Mouse (Mus musculus): ENCODE data around the gene Suz12. TPM values are rescaled to one million over a fixed set of nuclear protein-coding genes. Genes with fewer than 3 reads are reported as not detected.

Gene Suz12
- polyA plus RNA-seq, 1 experiment: 23.4 TPM

DNA sequence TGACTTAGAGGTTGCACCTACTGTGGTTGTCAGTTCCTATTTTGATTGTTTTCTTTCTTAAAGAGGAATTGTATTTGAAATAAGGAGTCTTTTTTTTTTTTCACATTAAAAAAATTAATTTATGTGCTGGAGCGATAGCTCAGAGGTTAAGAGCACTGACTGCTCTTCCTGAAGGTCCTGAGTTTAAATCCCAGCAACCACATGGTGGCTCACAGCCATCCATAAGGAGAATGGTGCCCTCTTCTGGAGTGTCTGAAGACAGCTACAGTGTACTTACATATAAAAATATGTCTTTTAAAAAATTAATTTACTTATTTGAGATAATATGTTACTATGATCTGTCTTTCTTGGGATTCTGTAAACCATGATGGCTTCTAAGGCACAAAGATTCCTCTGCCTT, 26.9 kb downstream of the Suz12 start:
- Histone ChIP-seq H3K27ac (ENCODE audit: insufficient read depth, low read length) (no peak overlapping the region), H3K27me3 (ENCODE audit: control insufficient read depth, insufficient read depth, low read length) (no peaks in the 10 kb centered on the region), H3K4me3 (replicated peaks; ENCODE audit: insufficient read depth, low read depth, low read length) (no peak overlapping the region), H3K4me1 (ENCODE audit: control insufficient read depth, insufficient read depth, low read length) (no peaks in the 10 kb centered on the region)
- WGBS: 79% methylated on average over 1 of the region's 1 CpGs
- no peak for DNase-seq
- TF ChIP-seq CTCF (IDR thresholded peaks at IDR 0.05; ENCODE audit: borderline replicate concordance, insufficient read depth, low read depth, low read length): no peak

GRCm38 (mm10) chr11:80021306-80021705, 28.4 kb downstream of the Suz12 start:
- 89% methylated on average over 4 of the region's 4 CpGs for WGBS
- Histone ChIP-seq H3K27ac (ENCODE audit: insufficient read depth, low read length) (no peak overlapping the region), H3K27me3 (ENCODE audit: control insufficient read depth, insufficient read depth, low read length) (no peaks in the 10 kb centered on the region), H3K4me3 (replicated peaks; ENCODE audit: insufficient read depth, low read depth, low read length) (no peak overlapping the region), H3K4me1 (ENCODE audit: control insufficient read depth, insufficient read depth, low read length) (no peaks in the 10 kb centered on the region)
- DNase-seq: no peak
- TF ChIP-seq POLR2A (IDR thresholded peaks at IDR 0.05; ENCODE audit: borderline replicate concordance, insufficient read depth, low read length) (no peak), CTCF (IDR thresholded peaks at IDR 0.05; ENCODE audit: borderline replicate concordance, insufficient read depth, low read depth, low read length) (no peak)

GRCm38 (mm10) chr11:80037495-80037894, 44.6 kb downstream of the Suz12 start:
- DNase-seq: no peak

GRCm38 (mm10) chr11:80042615-80043418, 49.9 kb downstream of the Suz12 start:
- 49% methylated on average over 10 of the region's 10 CpGs for WGBS
- Histone ChIP-seq H3K27ac (ENCODE audit: insufficient read depth, low read length) (no peak overlapping the region), H3K27me3 (ENCODE audit: control insufficient read depth, insufficient read depth, low read length) (no peaks in the 10 kb centered on the region), H3K4me1 (ENCODE audit: control insufficient read depth, insufficient read depth, low read length) (no peaks in the 10 kb centered on the region), H3K4me3 (replicated peaks; ENCODE audit: insufficient read depth, low read depth, low read length) (no peak overlapping the region)
- DNase-seq: peak; percentile 21 to 23
- TF ChIP-seq POLR2A (IDR thresholded peaks at IDR 0.05; ENCODE audit: borderline replicate concordance, insufficient read depth, low read length): no peak
- peak; percentile 52; the same call in 1 of the 2 replicates for TF ChIP-seq CTCF (IDR thresholded peaks at IDR 0.05; ENCODE audit: borderline replicate concordance, insufficient read depth, low read depth, low read length)

More at GRCm38 (mm10) chr11:80037495-80037894, 44.6 kb downstream of the Suz12 start:
- no peaks in the 10 kb centered on the region for H3K4me1 ChIP-seq (ENCODE audit: control insufficient read depth, insufficient read depth, low read length)
- TF ChIP-seq POLR2A (IDR thresholded peaks at IDR 0.05; ENCODE audit: borderline replicate concordance, insufficient read depth, low read length) (no peak), CTCF (IDR thresholded peaks at IDR 0.05; ENCODE audit: borderline replicate concordance, insufficient read depth, low read depth, low read length) (no peak)
- no peak overlapping the region for H3K27ac ChIP-seq (ENCODE audit: insufficient read depth, low read length)
- H3K4me3 ChIP-seq (replicated peaks; ENCODE audit: insufficient read depth, low read depth, low read length): no peak overlapping the region
- 76% methylated on average over 8 of the region's 8 CpGs for WGBS
- H3K27me3 ChIP-seq (ENCODE audit: control insufficient read depth, insufficient read depth, low read length): no peaks in the 10 kb centered on the region

GRCm38 (mm10) chr11:80043419-80043817, 50.5 kb downstream of the Suz12 start:
- TF ChIP-seq CTCF (IDR thresholded peaks at IDR 0.05; ENCODE audit: borderline replicate concordance, insufficient read depth, low read depth, low read length) (no peak), POLR2A (IDR thresholded peaks at IDR 0.05; ENCODE audit: borderline replicate concordance, insufficient read depth, low read length) (no peak)
- H3K4me1 ChIP-seq (ENCODE audit: control insufficient read depth, insufficient read depth, low read length): no peaks in the 10 kb centered on the region
- no peaks in the 10 kb centered on the region for H3K27me3 ChIP-seq (ENCODE audit: control insufficient read depth, insufficient read depth, low read length)
- no peak overlapping the region for H3K27ac ChIP-seq (ENCODE audit: insufficient read depth, low read length)
- no peak overlapping the region for H3K4me3 ChIP-seq (replicated peaks; ENCODE audit: insufficient read depth, low read depth, low read length)
- 88% methylated on average over 8 of the region's 8 CpGs for WGBS
- DNase-seq: no peak

DNA sequence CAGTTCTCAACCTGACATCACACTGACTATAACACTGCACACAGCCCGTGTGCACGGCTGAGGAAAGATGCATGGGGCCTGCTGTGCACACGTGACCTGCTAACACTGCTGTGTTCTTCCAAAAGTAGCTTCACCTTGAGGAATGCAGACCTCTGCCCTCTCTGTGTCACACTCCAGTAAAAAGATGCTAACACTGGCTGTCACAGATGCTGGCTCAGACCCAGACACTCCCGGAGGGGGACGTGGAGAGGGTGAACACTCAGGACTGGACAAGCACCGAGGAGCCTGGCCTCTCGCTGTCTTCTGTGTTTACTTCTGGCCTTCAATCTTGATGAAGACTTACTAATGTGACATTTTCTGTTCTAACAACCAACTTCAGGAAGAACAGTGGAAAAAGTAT, 54.0 kb downstream of the Suz12 start:
- no peaks in the 10 kb centered on the region for H3K27me3 ChIP-seq (ENCODE audit: control insufficient read depth, insufficient read depth, low read length)
- no peaks in the 10 kb centered on the region for H3K4me1 ChIP-seq (ENCODE audit: control insufficient read depth, insufficient read depth, low read length)
- WGBS: 55% methylated on average over 7 of the region's 7 CpGs
- no peak for DNase-seq
- H3K27ac ChIP-seq (ENCODE audit: insufficient read depth, low read length): no peak overlapping the region
- H3K4me3 ChIP-seq (replicated peaks; ENCODE audit: insufficient read depth, low read depth, low read length): no peak overlapping the region
- TF ChIP-seq CTCF (IDR thresholded peaks at IDR 0.05; ENCODE audit: borderline replicate concordance, insufficient read depth, low read depth, low read length) (no peak), POLR2A (IDR thresholded peaks at IDR 0.05; ENCODE audit: borderline replicate concordance, insufficient read depth, low read length) (no peak)

DNA sequence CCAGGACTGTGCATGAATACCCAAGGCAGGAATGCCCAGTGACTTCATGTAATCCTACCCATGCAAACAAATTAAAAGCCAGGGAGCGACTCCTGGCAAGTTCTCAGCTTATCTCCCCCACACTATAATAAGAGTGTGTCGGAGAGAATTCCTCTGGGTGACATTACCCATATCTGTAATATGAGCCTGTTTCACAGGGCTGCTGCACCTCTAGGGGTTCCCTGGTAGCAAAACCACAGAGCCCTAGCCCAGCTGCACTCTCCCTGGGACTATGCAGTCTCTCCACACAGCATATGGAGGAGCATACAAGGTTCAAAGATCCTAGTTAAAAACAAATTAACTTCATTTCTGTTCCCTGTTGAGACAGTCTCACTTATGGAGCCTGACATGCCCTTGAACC, 57.2 kb downstream of the Suz12 start:
- WGBS: 77% methylated on average over 2 of the region's 2 CpGs

GRCm38 (mm10) chr11:80052456-80052855, 59.5 kb downstream of the Suz12 start:
- no peak for DNase-seq
- Histone ChIP-seq H3K4me1 (ENCODE audit: control insufficient read depth, insufficient read depth, low read length) (no peaks in the 10 kb centered on the region), H3K27ac (ENCODE audit: insufficient read depth, low read length) (no peak overlapping the region), H3K27me3 (ENCODE audit: control insufficient read depth, insufficient read depth, low read length) (no peaks in the 10 kb centered on the region), H3K4me3 (replicated peaks; ENCODE audit: insufficient read depth, low read depth, low read length) (no peak overlapping the region)
- TF ChIP-seq POLR2A (IDR thresholded peaks at IDR 0.05; ENCODE audit: borderline replicate concordance, insufficient read depth, low read length) (no peak), CTCF (IDR thresholded peaks at IDR 0.05; ENCODE audit: borderline replicate concordance, insufficient read depth, low read depth, low read length) (no peak)
- WGBS: 83% methylated on average over 7 of the region's 7 CpGs

More for the DNA sequence above, 57.2 kb downstream of the Suz12 start:
- no peak overlapping the region for H3K4me3 ChIP-seq (replicated peaks; ENCODE audit: insufficient read depth, low read depth, low read length)
- no peaks in the 10 kb centered on the region for H3K4me1 ChIP-seq (ENCODE audit: control insufficient read depth, insufficient read depth, low read length)
- H3K27me3 ChIP-seq (ENCODE audit: control insufficient read depth, insufficient read depth, low read length): no peaks in the 10 kb centered on the region
- TF ChIP-seq CTCF (IDR thresholded peaks at IDR 0.05; ENCODE audit: borderline replicate concordance, insufficient read depth, low read depth, low read length): no peak
- H3K27ac ChIP-seq (ENCODE audit: insufficient read depth, low read length): no peak overlapping the region
- DNase-seq: no peak
